Mouse (Mus musculus) testis, adult 2 months (tissue): ENCODE data around the gene Zxdc.

ENCODE experiments used
- CTCF ChIP-seq: fragments of 200-500 bp; IDR thresholded peaks from 2 replicates; pipeline ENCODE4 v1.5.1; 2012; ENCODE audit warnings: low read depth, mild to moderate bottlenecking, inconsistent platforms, low read length, moderate library complexity; ENCODE audit not compliant: control insufficient read depth, insufficient read depth, insufficient replicate concordance
- POLR2A ChIP-seq: fragments of 200-500 bp; IDR thresholded peaks from 2 replicates; pipeline ENCODE4 v1.6.1; 2012; ENCODE audit warnings: low read depth, mild to moderate bottlenecking, inconsistent platforms, low read length, moderate library complexity; ENCODE audit not compliant: control insufficient read depth

DNA sequence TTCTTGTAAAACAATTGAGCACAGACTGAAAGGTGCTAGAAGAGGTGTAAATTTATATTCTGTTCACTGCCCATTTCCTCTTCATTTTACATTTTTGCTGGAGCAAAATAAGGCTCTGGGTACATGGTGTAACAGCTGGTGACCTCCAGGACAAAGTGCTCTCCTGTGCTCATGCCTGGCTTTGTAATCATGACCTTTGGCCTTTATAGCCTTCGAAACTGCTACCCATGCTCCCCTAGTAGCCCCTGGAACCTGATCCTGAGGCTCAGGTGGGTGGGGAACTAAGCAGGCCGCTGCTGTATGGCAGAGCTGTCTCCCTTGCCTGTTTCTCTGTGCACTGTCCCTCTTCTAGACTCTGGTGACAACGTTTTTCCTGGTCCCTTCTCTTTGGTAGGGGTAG is 24.7 kb downstream of the Zxdc start:
- TF ChIP-seq CTCF, result no peak
- TF ChIP-seq POLR2A, result no peak
